Mouse (Mus musculus): ENCODE data around the gene Sema3a.

DNA sequence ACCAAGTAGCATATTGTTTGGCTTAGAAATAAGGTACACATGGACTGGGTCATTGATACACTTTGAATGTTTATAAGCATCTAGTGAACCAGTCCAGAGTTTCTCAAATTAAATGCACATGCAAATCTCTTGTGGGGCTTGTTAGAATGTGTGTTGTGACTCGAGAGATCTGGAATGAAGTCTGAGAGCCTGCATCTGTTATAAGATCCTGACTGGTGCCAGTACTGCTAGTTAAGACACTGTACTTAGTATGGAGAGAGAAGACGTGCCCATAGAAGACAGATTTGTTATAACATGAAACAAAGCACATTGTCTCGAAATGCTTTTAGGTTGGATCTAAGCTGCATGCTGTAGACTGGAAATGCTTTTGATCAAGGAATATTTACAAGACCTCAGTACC lies 511.0 kb downstream of the Sema3a start:
- TF ChIP-seq POLR2A (IDR thresholded peaks at IDR 0.05; ENCODE audit: borderline replicate concordance, extremely low read depth, insufficient read depth, insufficient read length, poor library complexity, severe bottlenecking) (no peak), CTCF (IDR thresholded peaks at IDR 0.05; ENCODE audit: borderline replicate concordance, extremely low read depth, insufficient read depth, insufficient read length) (no peak)

All from brain, embryonic 14.5 days (tissue).